Mouse (Mus musculus): ENCODE results near the gene Gm13420. TPM values are rescaled to one million over a fixed set of nuclear protein-coding genes. Genes with fewer than 3 reads are reported as not detected.
A peak's percentile ranks its signal among the peaks of the same experiment; 100 is the strongest.

Gene Gm13420
- polyA plus RNA-seq, 1 experiment from 2014 or later = 1.8 TPM

DNA sequence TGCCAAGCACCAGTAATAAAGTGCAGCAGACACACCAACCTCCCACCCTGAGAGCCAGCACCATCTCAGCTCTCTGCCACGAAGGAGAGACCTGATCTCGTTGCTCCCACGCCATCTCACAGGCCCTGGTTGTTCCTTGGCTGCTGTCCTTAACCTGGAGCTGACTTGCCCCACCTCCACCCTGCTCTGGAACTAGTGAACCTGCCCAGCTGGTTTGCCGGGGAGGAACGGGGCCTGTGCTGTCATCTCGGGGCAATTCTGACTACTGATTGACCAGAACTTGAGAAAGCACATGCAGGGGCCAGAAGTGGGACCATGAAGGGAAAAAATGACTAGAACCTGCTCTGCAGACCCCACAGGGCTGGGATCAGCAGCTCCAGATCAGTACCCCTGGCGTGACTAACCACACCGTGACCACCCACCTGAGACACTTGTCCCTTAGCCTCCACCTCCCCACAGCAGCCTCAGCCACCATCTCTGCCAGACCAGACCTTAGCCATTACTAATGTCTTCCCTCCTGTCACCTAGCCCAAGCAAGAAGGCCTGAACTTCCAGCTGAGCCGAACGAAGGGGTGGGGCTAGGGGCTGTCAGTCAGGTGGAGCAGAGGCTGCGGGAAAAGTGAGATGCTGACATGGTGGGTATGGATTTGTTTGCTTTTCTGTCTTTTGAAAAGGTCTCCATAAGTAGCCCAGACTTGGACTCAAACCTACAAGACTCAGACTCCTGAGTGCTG is 16.7 kb upstream of the Gm13420 start:
- peak; percentile 52; the same call in 1 of the 2 replicates for ATAC-seq (replicated peaks; ENCODE audit: low FRiP score)

DNA sequence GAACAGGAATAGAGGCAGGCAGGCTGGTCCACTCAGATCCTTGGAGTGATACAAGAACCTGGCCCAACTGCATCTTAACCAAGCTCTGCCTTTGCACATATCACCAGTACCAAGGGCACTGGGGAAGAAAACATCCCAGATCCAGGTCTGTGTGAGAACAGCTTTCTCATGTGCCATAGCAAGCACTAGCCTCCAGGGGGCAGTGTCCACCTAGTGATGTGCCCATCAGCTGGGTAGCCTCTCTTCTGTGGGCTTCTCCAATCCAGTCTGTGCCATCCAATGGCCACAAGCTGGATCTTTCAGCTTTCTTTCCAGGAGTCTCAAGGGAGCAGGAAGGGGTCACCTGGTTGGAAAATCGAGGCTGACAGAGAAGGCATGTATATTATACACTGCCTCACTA is 13.3 kb upstream of the Gm13420 start:
- peaks cover 14% of the 10 kb centered on the region; the same call in 1 of the 2 replicates for H3K4me1 ChIP-seq
- no peaks in the 10 kb centered on the region for H3K9me3 ChIP-seq (replicated peaks)
- no peak overlapping the region for H3K4me2 ChIP-seq
- H3K27me3 ChIP-seq = no peaks in the 10 kb centered on the region
- ATAC-seq (replicated peaks; ENCODE audit: low FRiP score) = peak; percentile 43
- 0% methylated on average over 1 of the region's 1 CpGs for WGBS
- no peak overlapping the region for H3K9ac ChIP-seq
- H3K27ac ChIP-seq = no peak overlapping the region
- H3K36me3 ChIP-seq = no peaks in the 10 kb centered on the region
- no peak overlapping the region for H3K4me3 ChIP-seq (replicated peaks)

More for the DNA sequence above, 16.7 kb upstream of the Gm13420 start:
- Histone ChIP-seq H3K9ac (no peak overlapping the region), H3K27ac (peak overlapping the region; percentile 76), H3K9me3 (replicated peaks) (no peaks in the 10 kb centered on the region), H3K36me3 (peaks cover 3% of the 10 kb centered on the region; the same call in 1 of the 2 replicates), H3K27me3 (no peaks in the 10 kb centered on the region), H3K4me3 (replicated peaks) (no peak overlapping the region), H3K4me2 (no peak overlapping the region), H3K4me1 (peaks cover 14% of the 10 kb centered on the region; the same call in 1 of the 2 replicates)
- 50% methylated on average over 11 of the region's 11 CpGs for WGBS

DNA sequence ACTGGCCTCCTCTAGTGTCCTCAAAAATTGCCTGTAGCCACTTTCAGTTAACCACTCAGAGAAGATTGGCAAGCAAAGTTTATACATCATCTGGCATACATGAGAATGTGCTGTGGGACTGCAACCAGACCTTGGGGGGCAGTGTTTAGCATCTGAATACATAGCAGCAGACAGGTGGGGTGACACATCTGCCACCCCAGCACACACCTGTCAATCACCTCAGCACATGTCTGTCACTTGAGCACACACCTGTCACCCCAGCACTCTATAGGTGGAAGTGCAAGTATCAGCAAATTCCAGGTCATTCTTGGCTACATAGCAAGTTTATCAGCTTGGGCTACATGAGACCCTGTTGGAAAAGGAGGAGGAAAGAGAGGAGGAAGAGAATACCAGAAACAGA is 4.2 kb upstream of the Gm13420 start:
- H3K4me3 ChIP-seq (replicated peaks) = no peak overlapping the region
- H3K9ac ChIP-seq = no peak overlapping the region
- H3K27ac ChIP-seq = no peak overlapping the region
- H3K4me2 ChIP-seq = no peak overlapping the region
- peaks cover 22% of the 10 kb centered on the region for H3K27me3 ChIP-seq
- H3K36me3 ChIP-seq = no peaks in the 10 kb centered on the region
- peaks cover 15% of the 10 kb centered on the region for H3K4me1 ChIP-seq
- H3K9me3 ChIP-seq (replicated peaks) = no peaks in the 10 kb centered on the region
- no peak for ATAC-seq (replicated peaks; ENCODE audit: low FRiP score)

DNA sequence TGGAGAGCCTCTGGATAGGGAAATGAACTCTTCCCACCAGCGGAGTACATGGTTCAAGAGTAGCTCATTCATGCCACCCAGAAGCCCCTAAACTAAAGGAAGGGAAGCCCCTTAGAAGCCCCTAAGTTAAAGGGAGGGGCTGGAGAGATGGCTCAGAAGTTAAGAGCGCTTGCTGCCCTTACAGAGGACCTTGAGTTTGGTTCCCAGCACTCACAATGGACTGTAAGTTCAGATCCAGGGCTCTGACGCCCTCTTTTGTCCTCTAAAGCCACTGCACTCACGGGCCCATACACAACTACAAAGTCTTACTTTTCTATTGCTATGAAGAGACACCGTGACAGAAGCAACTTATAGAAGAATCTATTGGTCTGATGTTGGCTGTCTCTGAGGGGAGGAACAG is 912 bp upstream of the Gm13420 start:
- no peaks in the 10 kb centered on the region for H3K36me3 ChIP-seq
- H3K27me3 ChIP-seq = peaks cover 52% of the 10 kb centered on the region
- H3K27ac ChIP-seq = peak overlapping the region; percentile 76; the same call in 1 of the 2 replicates
- 97% methylated on average over 5 of the region's 5 CpGs for WGBS
- H3K4me1 ChIP-seq = peaks cover 21% of the 10 kb centered on the region
- no peak overlapping the region for H3K4me2 ChIP-seq
- H3K4me3 ChIP-seq (replicated peaks) = no peak overlapping the region
- H3K9me3 ChIP-seq (replicated peaks) = no peaks in the 10 kb centered on the region
- H3K9ac ChIP-seq = no peak overlapping the region
- ATAC-seq (replicated peaks; ENCODE audit: low FRiP score) = no peak

DNA sequence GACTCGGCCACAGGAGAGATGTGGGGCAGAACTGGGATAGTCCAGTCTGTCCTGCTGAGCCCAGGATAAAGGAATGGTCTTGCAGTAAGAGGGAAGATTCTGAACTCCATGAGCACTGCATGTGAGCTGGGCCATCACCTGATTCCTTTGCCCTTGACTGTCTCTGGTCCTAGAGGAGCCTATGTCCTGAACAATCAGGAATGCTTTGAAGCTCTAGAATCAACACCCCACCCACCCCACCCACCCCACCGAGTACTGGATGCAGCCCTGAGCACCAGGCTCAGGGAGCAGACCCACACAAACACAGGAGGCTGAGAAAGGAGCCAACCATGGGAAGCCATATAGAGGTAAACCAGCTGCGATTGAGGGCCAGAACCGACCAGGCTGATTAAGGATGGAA is 3.0 kb downstream of the Gm13420 start:
- no peaks in the 10 kb centered on the region for H3K36me3 ChIP-seq
- WGBS = 69% methylated on average over 4 of the region's 4 CpGs
- ATAC-seq (replicated peaks; ENCODE audit: low FRiP score) = no peak
- H3K4me1 ChIP-seq = peaks cover 26% of the 10 kb centered on the region
- no peak overlapping the region for H3K4me2 ChIP-seq
- H3K27me3 ChIP-seq = peaks cover 75% of the 10 kb centered on the region
- H3K27ac ChIP-seq = no peak overlapping the region
- H3K9me3 ChIP-seq (replicated peaks) = no peaks in the 10 kb centered on the region
- no peak overlapping the region for H3K9ac ChIP-seq
- no peak overlapping the region for H3K4me3 ChIP-seq (replicated peaks)

DNA sequence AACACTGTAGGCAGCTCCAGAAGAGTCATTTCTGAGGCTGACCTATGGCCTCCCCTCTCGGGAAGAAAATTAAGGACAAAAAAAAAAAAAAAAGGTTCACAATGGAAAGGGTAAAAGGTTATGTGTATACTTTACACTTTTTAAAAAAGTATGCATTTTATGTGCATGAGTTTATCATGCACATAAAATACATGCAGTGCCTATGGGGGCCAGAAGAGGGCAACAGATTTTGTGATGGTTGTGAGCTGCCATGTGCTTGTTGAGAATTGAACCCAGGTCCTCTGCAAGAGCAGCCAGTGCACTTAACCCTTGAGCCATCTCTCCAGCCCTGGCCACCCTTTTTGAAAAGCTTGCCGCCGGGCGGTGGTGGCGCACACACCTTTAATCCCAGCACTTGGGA is 3.6 kb downstream of the Gm13420 start:
- H3K9ac ChIP-seq = no peak overlapping the region
- no peak overlapping the region for H3K27ac ChIP-seq
- WGBS = 50% methylated on average over 5 of the region's 5 CpGs
- peak overlapping the region; percentile 76 for H3K4me2 ChIP-seq
- no peaks in the 10 kb centered on the region for H3K36me3 ChIP-seq
- no peak for ATAC-seq (replicated peaks; ENCODE audit: low FRiP score)
- no peaks in the 10 kb centered on the region for H3K9me3 ChIP-seq (replicated peaks)
- peak overlapping the region; percentile 40; the same call in 1 of the 2 replicates for H3K4me3 ChIP-seq (replicated peaks)
- peaks cover 26% of the 10 kb centered on the region for H3K4me1 ChIP-seq
- H3K27me3 ChIP-seq = peaks cover 74% of the 10 kb centered on the region

DNA sequence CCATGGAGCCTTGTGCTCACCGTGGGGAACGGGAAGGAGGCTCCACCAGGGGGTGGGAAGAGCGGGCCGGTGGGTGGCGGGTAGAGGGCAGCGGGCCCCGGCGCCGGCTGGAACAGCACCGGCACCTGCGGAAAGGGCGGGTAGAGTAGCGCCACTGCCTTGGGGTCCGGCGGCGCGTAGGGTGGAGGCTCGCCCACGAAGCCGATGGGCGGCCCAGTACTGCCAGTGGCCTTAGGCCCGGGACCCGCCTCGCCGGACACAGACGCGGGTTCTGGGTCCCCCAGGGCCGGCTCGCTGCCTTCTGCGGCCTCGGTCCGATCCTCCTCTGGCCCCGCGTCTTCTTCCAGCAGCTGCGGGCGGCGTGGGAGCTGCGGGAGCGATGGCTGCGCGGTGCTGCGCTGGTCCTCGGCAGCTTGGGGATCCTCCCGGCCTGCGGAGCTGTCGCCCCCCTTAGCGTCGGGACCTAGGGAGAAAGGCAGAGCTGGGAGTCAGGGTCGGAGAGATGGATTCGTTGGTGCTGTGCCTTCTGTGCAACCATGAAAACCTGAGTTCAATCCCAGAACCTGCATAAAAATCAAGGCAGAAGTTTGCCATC is 4.2 kb downstream of the Gm13420 start:
- 2% methylated on average over 50 of the region's 50 CpGs for WGBS
- H3K36me3 ChIP-seq = no peaks in the 10 kb centered on the region
- peak overlapping the region; percentile 40 for H3K4me3 ChIP-seq (replicated peaks)
- ATAC-seq (replicated peaks; ENCODE audit: low FRiP score) = 0 out of 2 replicates have a peak, but pooled peaks have one; percentile 16
- peaks cover 68% of the 10 kb centered on the region for H3K27me3 ChIP-seq
- peak overlapping the region; percentile 76 for H3K4me2 ChIP-seq
- H3K4me1 ChIP-seq = peaks cover 26% of the 10 kb centered on the region
- no peaks in the 10 kb centered on the region for H3K9me3 ChIP-seq (replicated peaks)
- H3K9ac ChIP-seq = peak overlapping the region; percentile 37
- no peak overlapping the region for H3K27ac ChIP-seq

DNA sequence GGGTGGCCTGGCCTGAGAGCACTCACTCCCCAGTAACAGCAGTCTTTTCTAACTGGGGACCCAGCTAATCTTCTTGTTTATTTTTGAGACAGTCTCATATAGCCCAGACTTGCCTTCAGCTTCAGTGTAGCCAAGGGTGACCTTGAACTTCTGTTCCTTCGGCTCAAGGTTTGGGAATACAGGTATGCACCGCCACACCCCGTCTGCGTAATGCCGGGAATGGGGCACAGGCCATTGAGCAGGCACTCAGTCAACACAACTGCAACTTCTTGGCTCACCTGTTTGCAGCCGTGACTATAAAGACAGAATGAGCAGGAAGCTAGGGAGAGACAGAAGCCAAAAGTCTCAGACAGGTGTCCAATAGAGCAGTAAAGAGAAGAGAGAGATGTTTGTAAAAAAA is 7.2 kb downstream of the Gm13420 start:
- H3K9ac ChIP-seq = no peak overlapping the region
- H3K9me3 ChIP-seq (replicated peaks) = no peaks in the 10 kb centered on the region
- WGBS = 70% methylated on average over 6 of the region's 6 CpGs
- H3K27ac ChIP-seq = no peak overlapping the region
- H3K27me3 ChIP-seq = peaks cover 40% of the 10 kb centered on the region
- H3K4me1 ChIP-seq = peaks cover 8% of the 10 kb centered on the region; the same call in 1 of the 2 replicates
- ATAC-seq (replicated peaks; ENCODE audit: low FRiP score) = no peak
- peaks cover 13% of the 10 kb centered on the region for H3K36me3 ChIP-seq
- H3K4me3 ChIP-seq (replicated peaks) = no peak overlapping the region
- no peak overlapping the region for H3K4me2 ChIP-seq

DNA sequence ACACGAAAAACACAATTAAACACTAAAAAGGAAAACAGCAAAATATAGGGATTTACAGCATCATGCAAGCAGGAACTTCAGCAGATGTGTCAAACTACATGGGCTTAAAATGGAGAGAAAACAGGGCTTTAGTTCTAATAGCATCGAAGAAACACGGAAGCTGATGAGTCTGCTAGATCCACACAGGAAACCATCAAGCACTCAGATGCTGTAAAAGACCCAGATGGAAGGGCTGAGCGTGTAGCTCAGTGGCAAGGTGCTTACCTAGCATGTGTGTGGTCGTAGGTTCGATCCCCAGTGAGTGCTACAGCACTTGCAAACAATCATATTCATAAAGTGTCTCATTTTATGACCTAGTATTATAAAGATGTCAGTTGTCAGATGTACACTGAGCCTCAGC is 10.3 kb downstream of the Gm13420 start:
- H3K4me2 ChIP-seq = no peak overlapping the region
- 91% methylated on average over 6 of the region's 6 CpGs for WGBS
- H3K27ac ChIP-seq = no peak overlapping the region
- H3K4me3 ChIP-seq (replicated peaks) = no peak overlapping the region
- H3K9ac ChIP-seq = no peak overlapping the region
- H3K27me3 ChIP-seq = peaks cover 11% of the 10 kb centered on the region
- H3K9me3 ChIP-seq (replicated peaks) = no peaks in the 10 kb centered on the region
- H3K36me3 ChIP-seq = peaks cover 43% of the 10 kb centered on the region
- no peaks in the 10 kb centered on the region for H3K4me1 ChIP-seq
- no peak for ATAC-seq (replicated peaks; ENCODE audit: low FRiP score)

DNA sequence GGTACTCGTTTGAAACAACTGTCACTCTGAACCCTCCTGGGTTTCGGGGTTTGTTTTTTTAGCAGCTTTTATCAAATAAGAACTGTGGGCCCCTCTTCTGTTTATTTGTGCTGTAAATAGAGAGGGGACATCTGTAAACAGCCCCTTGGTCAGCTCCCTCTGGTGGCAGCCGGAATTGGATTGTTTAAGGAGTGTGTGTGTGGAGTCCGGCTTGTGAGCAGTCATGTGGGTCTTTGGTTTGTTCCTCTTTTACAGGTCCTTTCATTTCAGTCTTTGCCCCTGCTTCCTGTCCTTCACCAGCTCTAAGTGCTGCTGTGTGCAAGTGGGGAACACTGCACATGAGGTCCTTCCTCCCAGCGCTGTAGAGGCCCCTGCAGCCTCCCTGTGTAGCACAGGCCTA is 12.1 kb downstream of the Gm13420 start:
- Histone ChIP-seq H3K9ac (no peak overlapping the region), H3K4me2 (no peak overlapping the region), H3K9me3 (replicated peaks) (no peaks in the 10 kb centered on the region), H3K27ac (no peak overlapping the region), H3K36me3 (peaks cover 59% of the 10 kb centered on the region), H3K4me1 (no peaks in the 10 kb centered on the region), H3K4me3 (replicated peaks) (no peak overlapping the region), H3K27me3 (no peaks in the 10 kb centered on the region)
- ATAC-seq (replicated peaks; ENCODE audit: low FRiP score) = no peak
- WGBS = 64% methylated on average over 5 of the region's 5 CpGs

DNA sequence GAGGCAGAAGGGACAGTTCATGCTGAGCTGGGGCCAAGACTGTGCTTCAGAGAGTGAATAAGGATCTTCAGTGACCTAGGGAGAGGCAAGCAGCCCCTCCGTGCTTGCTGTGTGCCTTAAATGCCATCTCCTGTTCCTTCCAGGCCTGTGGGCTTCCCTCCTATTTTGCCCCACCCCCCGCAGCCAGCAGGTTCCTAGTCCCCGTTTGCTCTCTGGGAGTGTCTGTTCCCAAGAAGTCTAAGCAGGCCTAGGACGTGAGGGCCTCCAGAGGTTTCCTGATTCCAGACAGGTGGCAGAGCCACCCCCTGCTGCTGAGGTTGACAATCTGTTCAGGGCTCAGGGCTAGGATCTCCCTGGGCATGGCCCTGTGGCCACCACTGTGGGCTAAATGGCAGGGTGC is 12.7 kb downstream of the Gm13420 start:
- ATAC-seq (replicated peaks; ENCODE audit: low FRiP score) = no peak
- H3K36me3 ChIP-seq = peaks cover 65% of the 10 kb centered on the region
- H3K4me1 ChIP-seq = no peaks in the 10 kb centered on the region
- no peak overlapping the region for H3K4me3 ChIP-seq (replicated peaks)
- H3K27me3 ChIP-seq = no peaks in the 10 kb centered on the region
- H3K9ac ChIP-seq = no peak overlapping the region
- peak overlapping the region; percentile 10; the same call in 1 of the 2 replicates for H3K27ac ChIP-seq
- no peaks in the 10 kb centered on the region for H3K9me3 ChIP-seq (replicated peaks)
- WGBS = 78% methylated on average over 4 of the region's 4 CpGs
- no peak overlapping the region for H3K4me2 ChIP-seq

DNA sequence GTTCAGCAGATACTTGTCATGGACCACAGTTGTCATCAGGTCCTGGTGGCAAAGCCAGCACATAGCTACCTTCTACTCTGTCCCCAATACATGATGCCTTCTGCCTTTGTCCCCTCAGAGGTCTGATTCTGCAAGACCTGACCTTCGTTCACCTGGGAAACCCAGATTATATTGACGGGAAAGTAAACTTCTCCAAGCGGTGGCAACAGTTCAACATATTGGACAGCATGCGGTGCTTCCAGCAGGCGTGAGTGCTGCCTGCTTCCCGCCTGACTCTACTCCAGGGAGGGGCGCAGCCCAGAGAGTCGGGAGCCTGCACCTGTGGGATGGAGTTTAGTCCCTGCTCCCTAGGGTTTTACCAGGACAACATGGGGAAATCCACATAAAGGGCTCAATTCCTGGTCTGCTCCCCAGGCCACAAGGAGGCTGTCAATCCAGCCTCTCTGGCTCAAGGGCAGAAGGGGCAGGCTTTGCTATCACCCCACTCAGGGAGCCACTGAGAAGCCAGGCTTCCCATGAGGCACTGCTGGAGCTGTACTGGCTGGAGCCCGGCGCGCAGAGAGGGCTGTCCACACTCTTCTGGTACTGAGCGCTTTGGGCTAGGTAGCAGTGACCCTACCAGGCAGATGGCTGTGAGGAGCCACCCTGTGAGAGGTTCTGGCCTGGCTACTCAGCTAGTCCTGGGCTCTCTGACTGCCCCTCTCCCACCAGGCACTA is 14.1 kb downstream of the Gm13420 start:
- Histone ChIP-seq H3K27me3 (no peaks in the 10 kb centered on the region), H3K4me1 (no peaks in the 10 kb centered on the region), H3K9me3 (replicated peaks) (no peaks in the 10 kb centered on the region), H3K4me3 (replicated peaks) (no peak overlapping the region), H3K9ac (no peak overlapping the region), H3K4me2 (no peak overlapping the region), H3K27ac (no peak overlapping the region), H3K36me3 (peaks cover 79% of the 10 kb centered on the region)
- WGBS = 87% methylated on average over 12 of the region's 12 CpGs
- no peak for ATAC-seq (replicated peaks; ENCODE audit: low FRiP score)
